19 mouse cellular contexts compared by ENCODE assay signal in the genomic region with DNA sequence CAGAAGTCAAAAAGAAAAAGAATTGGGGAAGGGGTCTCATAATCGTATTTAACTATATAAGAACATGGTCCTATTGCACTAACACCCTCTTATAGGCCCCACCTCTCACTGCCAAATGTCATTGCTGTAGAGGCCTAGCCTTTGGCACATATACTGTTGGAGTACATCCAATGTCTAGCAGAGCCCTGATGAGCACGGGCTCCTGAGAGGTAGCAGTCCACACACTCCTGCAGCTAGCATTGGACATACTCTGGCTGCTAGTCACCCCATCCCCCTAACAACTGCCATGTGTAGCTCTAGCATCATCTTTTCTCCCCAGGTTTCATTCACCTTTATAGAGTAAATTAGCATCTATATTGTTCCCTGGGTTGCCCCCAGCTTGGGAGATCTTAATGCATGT.
"Had no signal": no experiment of that assay in that cellular context is flagged by ENCODE, and none has a peak within 500 bp of the region (broad histone marks: within the 10 kb centered on the region; RNA-seq: fewer than 3 reads in every experiment).

No protein-coding gene starts in this region.

- ATAC-seq: midbrain, embryonic 16.5 days had no signal

- DNase-seq: lung, adult 18-20 months; lung, embryonic 14.5 days; lung, postnatal 10 days; lung, postnatal 4 days; midbrain, embryonic 14.5 days; retina, postnatal 1 day; right cerebral cortex, adult 18-20 months; right cerebral cortex, postnatal 25 days; right cerebral cortex, postnatal 4 days; spleen, adult 18-20 months; thymus, adult 18-20 months; thymus, postnatal 14 days; thymus, postnatal 36 days had no signal

- H3K27me3 ChIP-seq: midbrain, embryonic 12.5 days; neural tube, embryonic 13.5 days; neural tube, embryonic 15.5 days had no signal

- H3K9ac ChIP-seq: lung, embryonic 14.5 days; midbrain, embryonic 12.5 days; neural tube, embryonic 13.5 days; neural tube, embryonic 15.5 days had no signal

- H3K4me2 ChIP-seq: lung, embryonic 14.5 days; midbrain, embryonic 12.5 days; neural tube, embryonic 13.5 days; neural tube, embryonic 15.5 days had no signal

- H3K4me1 ChIP-seq: midbrain, embryonic 10.5 days; midbrain, embryonic 12.5 days; neural tube, embryonic 13.5 days; neural tube, embryonic 15.5 days had no signal

- H3K4me3 ChIP-seq: midbrain, embryonic 10.5 days; midbrain, embryonic 12.5 days; myocyte; neural tube, embryonic 13.5 days; neural tube, embryonic 15.5 days had no signal

- H3K27ac ChIP-seq: midbrain, embryonic 10.5 days; midbrain, embryonic 12.5 days; neural tube, embryonic 13.5 days; neural tube, embryonic 15.5 days had no signal

- H3K9me3 ChIP-seq: midbrain, embryonic 10.5 days; midbrain, embryonic 12.5 days; neural tube, embryonic 13.5 days; neural tube, embryonic 15.5 days had no signal

- H3K36me3 ChIP-seq: midbrain, embryonic 10.5 days; midbrain, embryonic 12.5 days; neural tube, embryonic 13.5 days; neural tube, embryonic 15.5 days had no signal
